Mouse (Mus musculus) activated CD4-positive, CD25-positive, alpha-beta regulatory T cell, adult 9 weeks (primary cell): ENCODE results near the gene Farp1. TPM values are rescaled to one million over a fixed set of nuclear protein-coding genes. Genes with fewer than 3 reads are reported as not detected.

Experiments
- polyA plus RNA-seq: library from polyadenylated mRNA; unstranded; fragments of 100-300 nt; shearing (Covaris generic); gene quantifications from one replicate; pipeline ENCODE4 v1.2.1, GENCODE M21; 2017

Farp1 gene
- 1.7 TPM for polyA plus RNA-seq

DNA sequence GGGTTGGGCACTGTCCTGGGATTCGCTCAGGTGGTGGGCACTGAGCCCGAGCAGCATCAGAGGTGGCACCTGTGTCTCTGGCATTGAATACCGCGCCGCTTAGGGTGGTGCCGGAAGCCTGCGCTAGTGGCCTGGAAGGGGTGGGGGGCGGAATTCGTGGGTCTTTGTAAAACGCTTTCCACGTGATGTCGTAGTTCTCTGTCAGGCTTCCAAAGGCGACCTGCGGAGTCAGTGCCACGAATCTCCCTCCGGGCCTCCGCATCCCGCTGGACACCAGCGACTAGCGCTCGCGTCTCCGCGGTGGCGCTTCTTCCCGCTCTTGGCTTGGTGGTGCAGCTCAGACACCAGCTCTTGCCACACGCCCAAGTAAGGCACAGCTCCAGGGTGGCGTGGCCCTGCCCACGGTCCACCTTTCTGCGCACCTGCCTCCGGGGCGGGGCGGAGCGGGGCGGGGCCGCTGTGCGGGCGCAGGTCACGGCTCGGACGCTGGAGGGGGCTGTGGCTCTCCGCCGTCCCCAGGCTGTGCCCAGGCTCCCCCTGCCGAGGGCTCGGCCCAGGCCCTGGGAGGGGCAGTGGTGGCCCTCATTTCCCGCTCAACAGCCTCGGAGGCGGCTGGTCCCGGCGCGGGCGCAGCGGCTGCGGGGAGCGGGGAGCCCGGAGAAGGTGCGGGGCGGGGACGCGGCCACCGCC, at the start of gene Farp1:
Gene Farp1 (plus strand): TSS at position 228 of the 690 bp plus-strand sequence.

Other genes with a start within 250 kb of the Farp1 start
- 41.7 TPM for gene Ipo5, start 124.0 kb upstream of the Farp1 start, polyA plus RNA-seq